Mouse (Mus musculus) thymus, adult 2 months (tissue): ENCODE data around the gene Polr3h.

Experiments used
- CTCF ChIP-seq: fragments of 200-500 bp; IDR thresholded peaks from 2 replicates; pipeline ENCODE4 v1.5.1; 2012; ENCODE audit warnings: mild to moderate bottlenecking, control low read depth, low read length, moderate library complexity, borderline replicate concordance; ENCODE audit not compliant: control insufficient read depth, poor library complexity, insufficient read depth; ENCODE audit errors: extremely low read depth
- POLR2A ChIP-seq: fragments of 200-500 bp; IDR thresholded peaks from 2 replicates; pipeline ENCODE4 v1.6.1; 2012; ENCODE audit warnings: mild to moderate bottlenecking, low read length, control low read depth, moderate library complexity; ENCODE audit not compliant: control insufficient read depth, poor library complexity, insufficient read depth; ENCODE audit errors: extremely low read depth

DNA sequence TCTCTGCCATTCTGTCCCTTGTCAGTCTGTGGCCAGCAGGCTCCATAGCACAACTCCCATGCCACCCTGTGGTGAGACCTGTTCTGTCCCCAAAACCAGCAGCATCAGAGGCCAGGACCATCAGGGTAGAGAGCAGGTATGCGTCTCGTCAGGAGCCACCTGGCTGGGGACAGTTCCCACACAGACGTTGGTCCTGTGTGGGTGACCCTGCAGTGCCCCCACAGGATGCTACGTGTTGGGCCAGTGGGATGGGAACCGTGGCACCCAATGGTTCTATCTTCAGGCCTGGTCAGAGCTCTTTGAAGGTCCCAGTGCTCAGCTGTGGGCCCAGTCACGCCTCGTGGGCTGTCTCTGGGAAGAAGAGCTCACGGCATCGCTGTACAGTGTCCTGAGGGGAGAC lies 25.1 kb upstream of the Polr3h start:
- TF ChIP-seq CTCF: no peak
- no peak for TF ChIP-seq POLR2A
